28 mouse cellular contexts compared by ENCODE assay signal in genomic region chr4:115703927-115704505, GRCm38 (mm10). TPM values are rescaled to one million over a fixed set of nuclear protein-coding genes. Genes with fewer than 3 reads are reported as not detected.
DNase-seq lines count a peak whose midpoint lies in the region; ATAC-seq lines count a peak whose summit lies in the region.
"Had no signal": no experiment of that assay in that cellular context is flagged by ENCODE, and none has a peak within 500 bp of the region (broad histone marks: within the 10 kb centered on the region; RNA-seq: fewer than 3 reads in every experiment).

No protein-coding gene starts in this region.

- 0 out of 2 replicates have a peak overlapping the region, but pooled peaks have one; percentile 52 for H3K27ac ChIP-seq in brown adipose tissue, adult 24 weeks (replicated peaks; ENCODE audit: low read depth, low read length)
- H3K27ac ChIP-seq: embryonic facial prominence, embryonic 12.5 days; embryonic facial prominence, embryonic 15.5 days; heart, embryonic 15.5 days; hindbrain, embryonic 10.5 days; hindbrain, embryonic 13.5 days had no signal

- H3K4me1 ChIP-seq in brown adipose tissue, adult 24 weeks (ENCODE audit: control insufficient read depth, insufficient read depth, insufficient read length, low read length) = peaks cover 9% of the 10 kb centered on the region
- H3K4me1 ChIP-seq: embryonic facial prominence, embryonic 15.5 days; heart, embryonic 12.5 days; heart, embryonic 15.5 days; hindbrain, embryonic 10.5 days; hindbrain, embryonic 13.5 days had no signal

- DNase-seq in adrenal gland, postnatal 10 days = peak; percentile 12
- DNase-seq in adrenal gland, postnatal 14 days = no peak
- DNase-seq in kidney, adult 9 months = peak; percentile 65
- no peak for DNase-seq in kidney, postnatal 25 days
- DNase-seq in lung, adult 18-20 months = peak; percentile 69 to 73
- DNase-seq in lung, postnatal 14 days = no peak
- DNase-seq: adrenal gland, adult 8-10 months; cerebellum, adult 11-12 months; cerebellum, adult 8-10 months; cerebellum, postnatal 14 days; forebrain, postnatal 0 days; gastrocnemius, postnatal 25 days; heart, adult 18-20 months; heart, postnatal 10 days; heart, postnatal 36 days had no signal

- no peak for ATAC-seq in frontal cortex, adult (ENCODE audit: low TSS enrichment)
- ATAC-seq: activated CD4-positive, CD25-positive, alpha-beta regulatory T cell, adult 4 months; forebrain, embryonic 14.5 days; forebrain, postnatal 0 days; hindbrain, embryonic 16.5 days had no signal

- no peak overlapping the region for H3K4me3 ChIP-seq in brown adipose tissue, adult 24 weeks (ENCODE audit: insufficient read depth, low read depth, low read length)
- H3K4me3 ChIP-seq: embryonic facial prominence, embryonic 12.5 days; embryonic facial prominence, embryonic 15.5 days; heart, embryonic 12.5 days; heart, embryonic 15.5 days; hindbrain, embryonic 10.5 days; hindbrain, embryonic 13.5 days had no signal

RNA-seq across cellular contexts. Expression of gene Efcab14, which starts 33.5 kb away (rescaled TPM):
- 10 to 100 TPM; 47.0 to 51.9 TPM for total RNA-seq in adrenal gland, postnatal 10 days (2021)
- total RNA-seq in adrenal gland, postnatal 14 days (2021) = 57.2 and 60.1 TPM in 2 replicates
- 17.3 and 26.7 TPM in 2 replicates for polyA plus RNA-seq in brown adipose tissue, adult 24 weeks (2012; ENCODE audit: insufficient read depth, insufficient read length, missing spikeins)

RNA-seq across cellular contexts. Expression of gene Cyp4b1, which starts 56.5 kb away (rescaled TPM):
- total RNA-seq in adrenal gland, postnatal 10 days (2021) = 10 to 100 TPM; 19.1 to 26.5 TPM
- total RNA-seq in adrenal gland, postnatal 14 days (2021) = 18.5 and 28.6 TPM in 2 replicates
- polyA plus RNA-seq in brown adipose tissue, adult 24 weeks (2012; ENCODE audit: insufficient read depth, insufficient read length, missing spikeins) = 16.9 and 27.9 TPM in 2 replicates
- total RNA-seq: ES-E14 had no signal
- polyA plus RNA-seq: activated CD4-positive, CD25-positive, alpha-beta regulatory T cell, adult 4 months; forebrain, embryonic 11.5 days had no signal

Comparison
In these comparisons a context has a peak if more than half of its experiments do, and no peak if none do; other contexts are left out.
1. DNase-seq: peak in adrenal gland, postnatal 10 days (single experiment), kidney, adult 9 months (single experiment) and lung, adult 18-20 months (2 of 2); none in adrenal gland, postnatal 14 days (single experiment), kidney, postnatal 25 days (0 of 2) and lung, postnatal 14 days (single experiment).